ENCODE assay signal across 26 mouse cellular contexts in genomic region chr2:91355767-91356166, GRCm38 (mm10).
DNase-seq lines count a peak whose midpoint lies in the region; ATAC-seq and TF ChIP-seq lines count a peak whose summit lies in the region.
"Had no signal": no experiment of that assay in that cellular context is flagged by ENCODE, and none has a peak within 500 bp of the region (broad histone marks: within the 10 kb centered on the region; RNA-seq: fewer than 3 reads in every experiment).

No protein-coding gene starts in this region.

- no peak for TF ChIP-seq CTCF in lung, adult 2 months (IDR thresholded peaks at IDR 0.05; ENCODE audit: insufficient read depth, low read length)
- TF ChIP-seq CTCF in layer of hippocampus, adult 2 months (conservative IDR thresholded peaks at IDR 0.05) = no peak

- peak; percentile 83 for ATAC-seq in lung, embryonic 15.5 days (ENCODE audit: borderline replicate concordance, extremely low read depth, low FRiP score, low TSS enrichment)
- ATAC-seq: CD4-positive, CD25-positive, alpha-beta regulatory T cell, adult 4 months; forebrain, embryonic 14.5 days; forebrain, postnatal 0 days had no signal

- TF ChIP-seq POLR2A in lung, adult 2 months (IDR thresholded peaks at IDR 0.05; ENCODE audit: borderline replicate concordance, extremely low read depth, low read depth, low read length) = no peak

- no peak overlapping the region for H3K9ac ChIP-seq in lung, embryonic 15.5 days
- H3K9ac ChIP-seq: embryonic facial prominence, embryonic 12.5 days; embryonic facial prominence, embryonic 15.5 days; forebrain, postnatal 0 days; heart, embryonic 12.5 days; heart, embryonic 15.5 days; hindbrain, embryonic 14.5 days had no signal

- H3K4me1 ChIP-seq in lung, adult 2 months (ENCODE audit: control insufficient read depth, insufficient read depth, low read length) = peaks cover 8% of the 10 kb centered on the region
- peaks cover 22% of the 10 kb centered on the region for H3K4me1 ChIP-seq in lung, embryonic 15.5 days
- H3K4me1 ChIP-seq: embryonic facial prominence, embryonic 12.5 days; heart, embryonic 15.5 days had no signal

- H3K27me3 ChIP-seq in lung, embryonic 15.5 days = no peaks in the 10 kb centered on the region
- H3K27me3 ChIP-seq: embryonic facial prominence, embryonic 12.5 days; embryonic facial prominence, embryonic 15.5 days; heart, embryonic 12.5 days; heart, embryonic 15.5 days had no signal

- DNase-seq in lung, adult 2 months = peak; percentile 68
- DNase-seq in lung, postnatal 10 days = peak; percentile 62
- peak; percentile 85 for DNase-seq in lung, postnatal 36 days
- no peak for DNase-seq in embryo, embryonic 10.5 days (ENCODE audit: low spot score)
- DNase-seq in liver = no peak
- no peak for DNase-seq in c-Kit-positive CD71-positive TER-119-positive erythroid progenitor cells, embryonic 14.5 days (ENCODE audit: low spot score)
- DNase-seq in layer of hippocampus, adult 2 months (ENCODE audit: low spot score in 2 of 2) = no peak
- DNase-seq: adrenal gland, adult 8-10 months; adrenal gland, postnatal 25 days; cerebellum, adult 18-20 months; cerebellum, adult 9-10 months; cerebellum, postnatal 14 days; forebrain, postnatal 0 days; gastrocnemius, adult 2 months; gastrocnemius, postnatal 14 days; heart, adult 18-20 months; heart, postnatal 10 days; heart, postnatal 4 days had no signal

- H3K27ac ChIP-seq in lung, embryonic 15.5 days = no peak overlapping the region
- H3K27ac ChIP-seq in layer of hippocampus, adult 2 months = no peak overlapping the region
- H3K27ac ChIP-seq: embryonic facial prominence, embryonic 12.5 days; embryonic facial prominence, embryonic 15.5 days; gastrocnemius, adult 2 months; heart, embryonic 15.5 days; hindbrain, embryonic 14.5 days had no signal

- H3K4me2 ChIP-seq in lung, embryonic 15.5 days = no peak overlapping the region
- H3K4me2 ChIP-seq: embryonic facial prominence, embryonic 12.5 days; embryonic facial prominence, embryonic 15.5 days; heart, embryonic 12.5 days; heart, embryonic 15.5 days; hindbrain, embryonic 14.5 days had no signal

- 70% methylated on average over 3 of the region's 3 CpGs for WGBS in lung, adult 2 months
- 59% methylated on average over 3 of the region's 3 CpGs for WGBS in lung, embryonic 15.5 days

- H3K36me3 ChIP-seq in lung, embryonic 15.5 days = no peaks in the 10 kb centered on the region
- H3K36me3 ChIP-seq: embryonic facial prominence, embryonic 12.5 days; embryonic facial prominence, embryonic 15.5 days; heart, embryonic 12.5 days; heart, embryonic 15.5 days had no signal

- no peaks in the 10 kb centered on the region for H3K9me3 ChIP-seq in lung, embryonic 15.5 days
- H3K9me3 ChIP-seq: embryonic facial prominence, embryonic 12.5 days; embryonic facial prominence, embryonic 15.5 days; heart, embryonic 12.5 days; heart, embryonic 15.5 days had no signal

- H3K4me3 ChIP-seq in lung, adult 2 months (replicated peaks; ENCODE audit: extremely low read depth, low read depth, low read length) = no peak overlapping the region
- H3K4me3 ChIP-seq in lung, embryonic 15.5 days = no peak overlapping the region
- H3K4me3 ChIP-seq in layer of hippocampus, adult 2 months = no peak overlapping the region
- H3K4me3 ChIP-seq: embryonic facial prominence, embryonic 12.5 days; embryonic facial prominence, embryonic 15.5 days; gastrocnemius, adult 2 months; heart, embryonic 12.5 days; heart, embryonic 15.5 days had no signal

Comparison
In these comparisons a context has a peak if more than half of its experiments do, and no peak if none do; other contexts are left out.
1. DNase-seq: peak in lung, adult 2 months (single experiment), lung, postnatal 10 days (single experiment) and lung, postnatal 36 days (single experiment); none in embryo, embryonic 10.5 days (single experiment), liver (single experiment), c-Kit-positive CD71-positive TER-119-positive erythroid progenitor cells, embryonic 14.5 days (single experiment) and layer of hippocampus, adult 2 months (0 of 2).